Mouse (Mus musculus) large intestine, adult 2 months (tissue): ENCODE measurements around the gene H2-DMb2. TPM values are rescaled to one million over a fixed set of nuclear protein-coding genes. Genes with fewer than 3 reads are reported as not detected.

ENCODE experiments used
- DNase-seq: peaks from one replicate; pipeline ENCODE4 v3.0.0-alpha.2; 2012; ENCODE audit warnings: low read depth, low spot score
- WGBS: fragments of 180-500 bp; shearing (Covaris S2); methylation state at CpG from one replicate; pipeline ENCODE4 v1.1.7; 2018; 5-methylcytosine and 5-hydroxymethylcytosine counted together
- polyA plus RNA-seq: library from polyadenylated mRNA; depleted of rRNA; stranded (reverse); fragments of >200 nt; gene quantifications from 2 replicates; pipeline ENCODE4 v1.2.3, GENCODE M21; 2012

Gene H2-DMb2
- polyA plus RNA-seq, 1 experiment: 41.3 TPM

DNA sequence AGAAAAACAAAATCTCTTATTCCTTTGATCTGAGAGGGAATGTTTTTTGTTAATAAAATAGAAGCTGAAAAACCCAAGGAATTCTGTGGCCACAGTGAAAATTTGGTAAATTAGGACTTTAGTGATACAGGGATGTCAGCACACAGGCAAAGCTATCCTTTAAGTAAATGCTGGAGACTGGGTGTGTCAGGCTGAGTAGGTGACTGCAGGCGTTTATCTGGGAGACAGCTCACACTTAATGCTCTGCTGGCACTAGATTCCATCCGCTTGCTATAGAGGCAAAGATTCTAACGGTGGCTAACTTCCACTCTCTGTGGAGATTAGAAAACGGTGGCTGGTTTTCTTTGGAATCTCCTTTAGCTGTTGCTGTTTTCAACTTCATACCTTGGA is 27.4 kb downstream of the H2-DMb2 start:
- 15% methylated on average over 4 of the region's 4 CpGs for WGBS
- no peak for DNase-seq

DNA sequence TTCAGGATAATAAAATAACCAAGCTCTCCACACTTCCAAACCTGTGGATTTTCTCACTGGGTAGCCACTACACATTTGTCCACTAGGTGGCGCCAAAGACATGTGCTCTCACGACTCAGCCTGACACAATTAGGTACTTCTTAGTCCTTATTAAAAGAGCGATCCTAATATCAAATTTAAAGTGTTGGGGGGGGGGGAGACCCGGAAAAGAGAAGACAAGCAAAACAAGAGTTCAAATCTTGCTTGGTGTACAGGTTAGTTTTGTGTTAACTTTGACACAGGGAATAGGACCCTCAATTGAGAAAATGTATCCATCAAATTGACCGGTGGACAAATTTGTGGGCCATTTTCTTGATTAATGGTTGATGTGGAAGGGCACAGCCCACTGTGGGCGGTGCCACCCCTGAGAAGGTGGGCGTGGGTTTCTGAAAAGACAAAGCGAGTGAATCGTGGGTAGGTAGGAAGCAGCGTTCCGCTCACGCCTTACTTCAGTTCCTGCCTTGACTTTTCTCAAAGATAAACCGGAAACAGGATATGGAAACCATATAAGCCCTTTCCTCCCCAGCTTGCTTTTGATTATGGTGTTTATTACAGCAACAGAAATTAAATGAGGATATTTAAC is 27.9 kb downstream of the H2-DMb2 start:
- no peak for DNase-seq
- WGBS: 33% methylated on average over 13 of the region's 13 CpGs

DNA sequence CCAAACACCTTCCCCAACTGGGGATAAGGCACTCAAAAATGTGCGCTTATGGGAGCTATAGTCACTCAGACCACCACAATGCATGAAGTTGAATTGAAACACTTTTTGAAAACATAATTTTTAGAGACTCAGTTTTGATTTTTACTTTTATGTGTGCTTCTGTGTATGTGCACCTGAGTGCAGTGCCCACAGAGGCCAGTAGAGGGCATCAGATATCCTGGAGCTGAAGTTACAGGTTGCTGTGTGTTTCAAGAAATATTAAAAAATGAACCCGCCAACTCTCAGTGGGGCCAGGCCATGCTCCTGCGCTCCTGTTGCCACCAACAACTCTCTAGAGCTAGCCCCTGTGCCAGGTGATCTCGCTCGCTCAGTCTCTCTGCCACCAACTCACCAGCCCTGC is 29.4 kb downstream of the H2-DMb2 start:
- WGBS: 96% methylated on average over 5 of the region's 5 CpGs

DNA sequence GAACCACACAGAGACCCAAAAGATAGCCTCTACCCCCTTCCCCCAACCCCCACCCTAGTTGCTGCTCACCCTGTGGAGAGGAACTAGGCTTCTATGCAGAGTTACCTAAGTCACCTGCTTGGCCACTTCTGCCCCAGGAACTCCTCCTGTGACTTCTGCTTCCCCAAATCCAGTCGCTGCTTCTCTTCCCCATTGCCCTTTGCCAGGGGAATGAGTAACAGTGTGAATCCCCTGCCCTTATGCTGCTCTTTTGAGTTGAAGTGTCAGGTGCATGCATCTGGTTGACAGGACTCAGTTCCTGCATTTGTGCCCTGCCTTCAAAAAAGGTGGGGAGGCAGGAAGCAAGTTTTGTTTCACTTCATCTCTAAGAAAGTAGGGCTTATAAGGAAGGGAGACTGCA is 31.0 kb downstream of the H2-DMb2 start:
- DNase-seq: no peak
- WGBS: 37% methylated on average over 1 of the region's 1 CpGs

More for the DNA sequence above, 29.4 kb downstream of the H2-DMb2 start:
- DNase-seq: no peak

DNA sequence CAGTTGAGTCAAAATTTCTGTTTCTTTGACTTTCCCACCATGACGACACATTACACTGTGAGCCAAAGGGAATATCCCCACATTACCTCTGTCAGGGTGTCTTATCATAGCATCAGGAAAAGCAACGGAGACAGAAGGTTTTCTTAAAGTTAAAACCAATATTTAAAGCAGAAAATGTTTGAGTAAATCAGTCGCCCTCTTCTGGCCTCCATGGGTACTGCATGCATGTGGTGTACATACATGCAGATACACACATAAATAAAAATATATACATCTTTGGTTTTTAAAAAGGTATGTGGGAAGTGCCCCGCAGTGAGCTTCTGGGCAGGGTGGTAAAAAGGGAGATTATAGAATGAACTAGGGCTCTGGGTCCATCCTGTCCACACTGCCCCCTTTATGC is 34.1 kb downstream of the H2-DMb2 start:
- no peak for DNase-seq
- 72% methylated on average over 4 of the region's 4 CpGs for whole genome bisulfite sequencing

DNA sequence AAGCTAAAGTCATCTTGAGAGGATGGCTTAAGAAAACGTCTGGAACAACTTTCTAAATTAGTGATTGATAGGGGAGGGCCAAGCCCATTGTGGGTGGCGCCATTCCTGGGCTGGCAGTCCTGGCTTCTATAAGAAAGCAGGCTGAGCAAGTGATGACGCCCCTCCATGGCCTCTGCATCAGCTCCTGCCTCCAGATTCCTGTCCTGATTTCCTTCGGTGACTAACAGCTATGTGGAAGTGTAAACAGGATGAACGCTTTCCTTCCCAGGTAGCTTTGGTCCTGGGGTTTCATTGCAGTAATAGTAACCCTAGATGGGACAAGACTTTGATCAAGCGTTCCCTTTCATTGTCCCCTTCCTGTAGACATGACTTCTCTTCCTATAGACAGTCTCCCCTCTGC is 35.9 kb downstream of the H2-DMb2 start:
- DNase-seq: no peak
- 51% methylated on average over 6 of the region's 6 CpGs for WGBS

DNA sequence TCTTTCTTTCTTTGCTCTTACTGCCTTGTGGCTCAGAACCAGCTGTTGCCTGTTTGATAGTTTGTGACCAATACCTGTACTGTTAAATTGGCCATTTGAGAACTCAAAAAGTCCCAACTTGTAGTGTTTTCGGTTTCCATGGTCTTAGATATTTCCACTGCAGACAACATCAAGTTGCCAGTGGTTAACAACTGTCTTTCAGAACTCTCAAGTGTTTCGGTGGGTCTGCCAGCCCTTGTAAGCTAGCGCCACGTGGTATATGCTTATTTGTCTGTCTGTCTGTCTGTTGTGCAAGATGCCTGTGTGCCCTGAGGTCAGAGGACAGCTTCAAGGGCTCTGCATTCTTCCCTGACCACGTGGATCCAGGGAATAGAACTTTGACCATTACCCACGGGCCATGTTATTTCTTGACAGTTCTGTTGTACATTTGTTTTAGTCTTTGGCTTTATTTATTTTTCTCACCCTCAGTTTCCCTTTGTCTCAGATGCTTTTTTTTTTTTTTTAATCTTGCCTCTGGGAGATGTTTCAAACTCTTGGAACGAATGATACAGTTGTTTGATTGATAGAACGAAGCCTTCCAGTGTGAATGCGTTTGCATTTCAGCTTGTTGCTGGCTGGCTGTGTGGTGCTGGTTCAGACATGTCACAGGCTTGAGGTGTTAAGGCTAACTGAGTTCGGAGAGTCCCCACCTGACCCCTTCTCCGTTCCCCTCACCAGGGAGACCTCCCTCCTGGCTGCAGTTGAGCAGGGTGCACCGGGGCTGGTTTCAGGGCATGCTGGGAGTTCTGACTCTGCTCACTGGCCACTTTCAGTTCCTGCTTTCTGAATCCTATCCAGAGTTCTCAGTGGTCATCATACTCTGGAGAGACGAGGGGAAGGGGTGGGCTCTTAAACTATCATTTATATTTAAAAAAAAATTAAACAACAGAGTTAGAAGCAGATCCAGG is 37.1 kb downstream of the H2-DMb2 start:
- WGBS: 60% methylated on average over 13 of the region's 13 CpGs
- no peak for DNase-seq

DNA sequence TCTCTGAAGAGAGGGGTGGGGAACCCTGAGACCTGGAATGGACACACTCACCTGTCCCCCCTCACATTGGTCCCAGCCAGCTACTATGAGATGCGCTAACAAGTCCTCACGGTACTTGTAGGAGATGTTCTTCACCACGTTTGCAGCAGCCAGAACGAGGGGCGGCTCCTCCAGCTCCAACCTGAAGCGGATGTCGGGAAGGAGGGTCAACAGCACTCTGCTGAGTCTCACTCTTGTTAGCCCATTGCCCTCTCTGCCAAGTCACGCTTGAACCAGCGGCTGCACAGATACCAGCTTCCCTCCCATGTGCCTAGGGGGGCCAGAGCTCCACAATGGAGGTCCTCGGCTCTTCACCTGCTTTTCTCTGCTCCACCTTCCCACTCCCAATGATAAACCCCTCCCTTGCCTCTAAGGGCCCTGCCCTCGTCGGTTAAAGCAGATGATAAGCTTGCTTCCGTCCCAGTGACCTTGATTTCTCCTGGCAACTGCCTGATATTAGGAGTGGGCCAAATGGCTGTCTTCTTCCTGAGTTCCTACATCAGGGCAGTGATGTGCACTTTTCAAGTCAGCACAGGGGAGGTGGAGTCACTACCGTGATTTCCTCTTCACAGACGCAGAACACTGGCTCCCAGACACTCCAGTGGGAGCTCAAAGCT is 40.6 kb downstream of the H2-DMb2 start:
- WGBS: 74% methylated on average over 15 of the region's 15 CpGs
- no peak for DNase-seq

DNA sequence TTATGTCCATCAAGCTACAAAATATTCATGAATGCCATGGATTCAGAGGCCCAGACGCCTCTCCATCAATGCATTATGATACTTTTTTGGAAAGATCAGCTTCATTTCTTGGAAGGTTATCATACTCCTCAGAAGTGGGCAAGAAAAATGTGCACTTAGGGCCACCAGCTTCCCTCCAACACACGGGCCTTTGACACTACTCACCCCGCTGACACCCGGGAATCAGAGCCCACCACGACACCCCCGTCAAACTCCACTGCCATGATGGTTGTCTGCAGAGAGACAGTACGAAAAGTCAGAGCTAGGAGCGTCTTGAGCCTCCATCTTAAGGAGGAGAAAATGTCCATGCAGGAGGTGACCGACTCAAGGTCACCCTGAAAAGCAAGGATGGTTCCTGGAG is 42.4 kb downstream of the H2-DMb2 start:
- DNase-seq: no peak
- 93% methylated on average over 9 of the region's 9 CpGs for WGBS

DNA sequence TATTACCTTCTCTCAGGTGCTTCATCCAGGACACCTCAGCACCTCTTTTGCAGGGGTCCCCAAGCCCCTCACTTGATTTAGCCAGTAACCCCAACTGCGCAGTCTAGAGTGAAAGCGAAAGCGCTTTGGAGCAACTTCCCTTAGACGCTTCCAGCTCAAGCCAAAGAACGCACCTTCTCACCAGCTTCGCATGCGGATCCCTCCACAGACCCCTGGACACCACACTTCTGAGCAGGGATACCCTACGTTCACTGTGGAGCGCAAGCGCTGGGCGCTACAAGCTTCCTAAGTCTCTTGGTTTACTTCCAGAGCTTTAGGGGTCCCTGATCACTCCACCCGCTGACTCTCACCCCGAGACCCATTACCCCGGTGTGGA is 43.8 kb downstream of the H2-DMb2 start:
- DNase-seq: no peak

DNA sequence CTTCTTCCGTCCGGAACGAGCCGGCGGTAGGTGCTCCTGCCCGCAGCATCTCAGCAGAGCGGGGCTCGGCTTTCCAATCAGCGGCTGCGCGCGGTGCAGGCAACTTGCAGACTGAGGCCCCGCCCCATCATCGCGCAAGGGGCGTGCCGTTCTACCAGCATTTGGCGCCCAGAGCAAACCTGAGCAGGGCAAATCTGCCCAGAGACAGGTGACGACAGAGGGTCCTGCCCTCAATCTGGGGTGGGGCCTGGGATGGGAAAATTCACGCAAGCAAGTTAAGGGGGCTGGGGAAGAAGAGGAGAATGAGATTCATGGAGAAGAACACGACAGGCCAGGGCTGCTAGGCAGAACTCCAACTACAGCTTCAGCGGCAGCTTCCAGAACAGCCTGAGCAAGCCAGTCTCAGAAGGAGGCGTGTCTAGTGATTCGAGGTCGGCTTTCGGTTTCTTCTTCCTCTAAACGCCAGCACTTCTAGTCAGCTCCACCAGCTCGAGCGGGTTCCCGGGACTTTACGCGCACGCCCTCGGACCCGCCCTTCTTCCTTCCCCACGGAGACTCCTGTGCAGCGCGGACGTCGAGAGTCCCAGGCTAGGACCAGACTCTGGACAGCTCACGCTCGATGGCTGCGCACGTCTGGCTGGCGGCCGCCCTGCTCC is 44.3 kb downstream of the H2-DMb2 start, which contains the start of the genes Tap1 and Psmb9:
TSS of gene Tap1 (plus strand) at position 293 of the 656 bp plus-strand sequence.
TSS of gene Psmb9 (minus strand) at position 504 of the 656 bp plus-strand sequence.
- under 1% methylated on average over 46 of the region's 46 CpGs for WGBS
- peak; percentile 97 for DNase-seq

More for the DNA sequence above, 43.8 kb downstream of the H2-DMb2 start:
- 1% methylated on average over 14 of the region's 14 CpGs for WGBS

DNA sequence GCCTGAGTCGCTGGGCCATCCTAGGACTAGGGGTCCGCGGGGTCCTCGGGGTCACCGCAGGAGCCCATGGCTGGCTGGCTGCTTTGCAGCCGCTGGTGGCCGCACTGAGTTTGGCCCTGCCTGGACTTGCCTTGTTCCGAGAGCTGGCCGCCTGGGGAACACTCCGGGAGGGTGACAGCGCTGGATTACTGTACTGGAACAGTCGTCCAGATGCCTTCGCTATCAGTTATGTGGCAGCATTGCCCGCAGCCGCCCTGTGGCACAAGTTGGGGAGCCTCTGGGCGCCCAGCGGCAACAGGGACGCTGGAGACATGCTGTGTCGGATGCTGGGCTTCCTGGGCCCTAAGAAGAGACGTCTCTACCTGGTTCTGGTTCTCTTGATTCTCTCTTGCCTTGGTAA is 44.9 kb downstream of the H2-DMb2 start:
- DNase-seq: no peak
- WGBS: 2% methylated on average over 20 of the region's 20 CpGs

DNA sequence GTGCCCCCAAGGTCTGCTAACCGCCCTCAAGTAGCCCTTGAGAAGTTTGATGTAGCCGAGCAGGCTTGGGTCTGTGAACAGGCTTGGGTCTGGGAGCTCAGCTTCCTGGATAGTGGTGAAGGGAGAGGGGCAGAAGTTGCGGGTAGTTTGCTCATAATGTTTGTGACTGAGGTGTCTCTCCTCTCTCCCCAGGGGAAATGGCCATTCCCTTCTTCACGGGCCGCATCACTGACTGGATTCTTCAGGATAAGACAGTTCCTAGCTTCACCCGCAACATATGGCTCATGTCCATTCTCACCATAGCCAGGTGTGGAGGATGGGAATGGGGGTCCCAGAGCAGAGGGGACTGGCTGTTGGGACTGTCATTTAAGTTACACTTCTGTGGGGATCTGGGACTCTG is 45.9 kb downstream of the H2-DMb2 start:
- WGBS: 83% methylated on average over 6 of the region's 6 CpGs
- DNase-seq: no peak

DNA sequence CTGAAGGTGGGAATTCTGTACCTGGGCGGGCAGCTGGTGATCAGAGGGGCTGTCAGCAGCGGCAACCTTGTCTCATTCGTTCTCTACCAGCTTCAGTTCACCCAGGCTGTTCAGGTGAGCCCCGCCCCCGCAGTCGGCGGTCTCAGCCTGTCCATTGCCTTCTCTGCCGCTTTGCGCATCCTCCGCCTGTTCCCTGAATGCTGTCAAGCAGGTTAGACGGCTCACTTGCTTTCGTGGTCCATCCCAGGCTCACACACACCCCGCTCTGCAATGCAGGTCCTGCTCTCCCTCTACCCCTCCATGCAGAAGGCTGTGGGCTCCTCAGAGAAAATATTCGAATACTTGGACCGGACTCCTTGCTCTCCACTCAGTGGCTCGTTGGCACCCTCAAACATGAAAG is 49.7 kb downstream of the H2-DMb2 start:
- WGBS: 40% methylated on average over 16 of the region's 16 CpGs
- DNase-seq: no peak

DNA sequence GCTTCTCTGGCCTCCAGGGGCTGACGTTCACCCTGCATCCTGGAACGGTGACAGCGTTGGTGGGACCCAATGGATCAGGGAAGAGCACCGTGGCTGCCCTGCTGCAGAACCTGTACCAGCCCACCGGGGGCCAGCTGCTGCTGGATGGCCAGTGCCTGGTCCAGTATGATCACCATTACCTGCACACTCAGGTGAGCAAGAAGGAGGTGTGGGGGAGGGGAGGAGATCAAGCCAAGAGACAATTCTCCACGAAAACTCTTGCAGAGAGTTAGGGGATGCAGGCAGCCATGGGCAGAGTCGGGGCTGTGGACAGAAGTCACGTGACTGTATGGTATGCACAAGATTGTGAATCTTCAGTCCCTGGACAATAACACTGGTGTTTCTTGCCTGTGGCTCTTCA is 50.4 kb downstream of the H2-DMb2 start:
- no peak for DNase-seq
- WGBS: 71% methylated on average over 8 of the region's 8 CpGs

DNA sequence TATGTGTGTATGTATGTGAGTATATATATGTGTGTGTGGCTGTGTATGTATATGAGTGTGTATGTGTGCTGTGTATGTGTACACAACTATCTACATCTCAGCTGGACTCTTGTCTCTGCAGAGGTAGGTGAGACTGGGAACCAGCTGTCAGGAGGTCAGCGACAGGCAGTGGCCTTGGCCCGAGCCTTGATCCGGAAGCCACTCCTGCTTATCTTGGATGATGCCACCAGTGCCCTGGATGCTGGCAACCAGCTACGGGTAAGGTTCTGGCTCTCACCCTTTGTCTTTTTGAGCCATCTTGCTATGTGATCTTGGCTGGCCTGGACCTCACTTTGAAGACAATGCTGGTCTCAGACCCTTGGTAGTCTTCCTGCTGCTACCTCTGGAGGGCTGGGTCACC is 51.6 kb downstream of the H2-DMb2 start:
- 97% methylated on average over 4 of the region's 4 CpGs for WGBS
- DNase-seq: no peak

DNA sequence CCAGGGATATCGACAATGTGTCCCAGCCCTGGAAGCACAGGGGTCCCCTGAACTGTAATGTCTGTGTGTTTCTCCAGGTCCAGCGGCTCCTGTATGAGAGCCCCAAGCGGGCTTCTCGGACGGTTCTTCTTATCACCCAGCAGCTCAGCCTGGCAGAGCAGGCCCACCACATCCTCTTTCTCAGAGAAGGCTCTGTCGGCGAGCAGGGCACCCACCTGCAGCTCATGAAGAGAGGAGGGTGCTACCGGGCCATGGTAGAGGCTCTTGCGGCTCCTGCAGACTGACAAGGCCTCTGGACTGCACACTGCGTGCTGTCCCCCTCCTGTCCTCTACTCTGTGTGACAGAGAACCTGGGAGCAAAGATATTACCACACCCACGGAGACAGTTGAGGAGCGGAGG is 53.4 kb downstream of the H2-DMb2 start:
- 86% methylated on average over 12 of the region's 12 CpGs for WGBS

DNA sequence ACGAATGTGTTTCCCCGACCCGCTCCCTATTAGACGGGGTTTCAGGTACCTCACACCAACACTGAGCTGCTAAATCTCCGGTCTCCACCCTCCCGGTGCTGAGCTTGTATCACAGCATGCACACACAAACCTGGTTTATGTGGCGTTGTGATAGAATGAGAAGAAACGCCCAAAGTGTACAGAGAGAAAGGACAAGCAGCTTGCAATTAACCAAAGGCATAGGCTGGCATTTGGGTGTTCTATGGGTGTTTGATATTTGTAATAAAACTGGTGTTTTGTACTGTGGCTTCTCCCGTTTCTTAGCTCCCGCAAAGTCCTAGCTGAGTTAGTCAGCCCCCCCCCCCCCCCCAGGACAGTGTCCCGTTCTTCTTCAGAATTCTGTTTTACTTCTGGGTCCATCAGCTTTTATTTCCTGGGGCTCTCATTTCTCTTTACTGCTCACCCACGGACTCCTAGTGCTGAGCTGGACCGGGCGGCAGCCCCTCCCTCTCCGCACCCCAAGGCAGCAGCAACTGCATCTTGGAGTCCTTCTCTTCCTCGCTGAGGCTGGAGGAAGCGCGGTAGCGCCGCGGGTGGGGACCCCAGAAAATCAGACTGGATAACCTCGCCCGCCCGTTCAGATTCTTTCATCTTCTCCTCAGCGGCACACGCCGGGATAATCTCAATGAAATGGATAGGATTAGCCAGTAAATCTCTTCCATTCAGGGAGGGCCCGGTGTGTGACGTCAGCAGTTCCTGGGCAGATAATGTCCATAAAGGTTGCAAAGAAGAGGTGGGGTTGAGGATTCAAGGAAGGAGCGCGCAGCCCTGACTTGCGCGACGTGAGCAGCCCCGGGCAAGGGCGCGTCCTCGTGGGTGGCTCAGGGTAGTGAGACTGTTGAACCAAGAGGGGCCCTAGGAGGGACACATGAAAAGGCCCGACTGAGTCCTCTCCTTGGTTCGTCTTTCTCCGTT is 54.1 kb downstream of the H2-DMb2 start, which contains the start of gene Psmb8:
TSS of gene Psmb8 (plus strand) at position 781 of the 954 bp plus-strand sequence.
- WGBS: 15% methylated on average over 41 of the region's 41 CpGs
- DNase-seq: peak; percentile 88

More for the DNA sequence above, 53.4 kb downstream of the H2-DMb2 start:
- no peak for DNase-seq
